Mouse (Mus musculus): ENCODE measurements around the gene Erg. TPM values are rescaled to one million over a fixed set of nuclear protein-coding genes. Genes with fewer than 3 reads are reported as not detected.
A peak's percentile ranks its signal among the peaks of the same experiment; 100 is the strongest.

Erg gene
- polyA plus RNA-seq (2015; fragmentation: Nextera tagmentation; extraction: Ambion mirVana) = 10.3 and 12.2 TPM in 2 replicates

- Histone ChIP-seq H3K9ac (peak within 1 kb of the TSS; percentile 15), H3K9me3 (no peaks in the 10 kb centered on the region), H3K4me1 (peaks cover 18% of the 10 kb centered on the region), H3K4me2 (peak within 1 kb of the TSS; percentile 78), H3K27ac (peak within 1 kb of the TSS; percentile 70), H3K27me3 (peaks cover 33% of the 10 kb centered on the region), H3K4me3 (peak within 1 kb of the TSS; percentile 42), H3K36me3 (no peaks in the 10 kb centered on the region)
- WGBS = 8% methylated on average over 5 of the region's 5 CpGs
- ATAC-seq (ENCODE audit: borderline replicate concordance, extremely low read depth, low FRiP score, low TSS enrichment) = 0 out of 2 replicates have a peak, but pooled peaks have one; percentile 30
These were observed at the start of gene Erg for GRCm38 (mm10) chr16:95586311-95586602. Gene Erg, minus strand, starts transcription at chr16:95586593.

GRCm38 (mm10) chr16:95631816-95632215 is 45.4 kb upstream of the Erg start:
- Histone ChIP-seq H3K36me3 (no peaks in the 10 kb centered on the region), H3K9me3 (no peaks in the 10 kb centered on the region), H3K4me2 (no peak overlapping the region), H3K9ac (no peak overlapping the region), H3K4me1 (no peaks in the 10 kb centered on the region), H3K27me3 (no peaks in the 10 kb centered on the region), H3K4me3 (no peak overlapping the region), H3K27ac (no peak overlapping the region)
- no peak for ATAC-seq (ENCODE audit: borderline replicate concordance, extremely low read depth, low FRiP score, low TSS enrichment)
- 80% methylated on average over 10 of the region's 10 CpGs for WGBS

- ATAC-seq (ENCODE audit: borderline replicate concordance, extremely low read depth, low FRiP score, low TSS enrichment) = no peak
- Histone ChIP-seq H3K4me2 (no peak overlapping the region), H3K27me3 (no peaks in the 10 kb centered on the region), H3K9ac (no peak overlapping the region), H3K27ac (no peak overlapping the region), H3K36me3 (no peaks in the 10 kb centered on the region), H3K4me3 (no peak overlapping the region), H3K9me3 (no peaks in the 10 kb centered on the region), H3K4me1 (peaks cover 12% of the 10 kb centered on the region)
- WGBS = 54% methylated on average over 7 of the region's 7 CpGs
These were observed 37.7 kb upstream of the Erg start for GRCm38 (mm10) chr16:95623876-95624770.

GRCm38 (mm10) chr16:95623056-95623455 is 36.7 kb upstream of the Erg start:
- no peak overlapping the region for H3K9ac ChIP-seq
- H3K4me1 ChIP-seq = peaks cover 15% of the 10 kb centered on the region
- 91% methylated on average over 4 of the region's 4 CpGs for whole genome bisulfite sequencing
- no peaks in the 10 kb centered on the region for H3K36me3 ChIP-seq
- no peaks in the 10 kb centered on the region for H3K9me3 ChIP-seq
- ATAC-seq (ENCODE audit: borderline replicate concordance, extremely low read depth, low FRiP score, low TSS enrichment) = no peak
- H3K27ac ChIP-seq = no peak overlapping the region
- H3K4me2 ChIP-seq = no peak overlapping the region
- H3K4me3 ChIP-seq = no peak overlapping the region
- H3K27me3 ChIP-seq = no peaks in the 10 kb centered on the region

GRCm38 (mm10) chr16:95619859-95620325 is 33.5 kb upstream of the Erg start:
- Histone ChIP-seq H3K4me1 (peaks cover 15% of the 10 kb centered on the region), H3K9ac (no peak overlapping the region), H3K9me3 (no peaks in the 10 kb centered on the region), H3K36me3 (no peaks in the 10 kb centered on the region), H3K4me3 (no peak overlapping the region), H3K27me3 (no peaks in the 10 kb centered on the region), H3K27ac (no peak overlapping the region), H3K4me2 (no peak overlapping the region)
- WGBS = 24% methylated on average over 4 of the region's 4 CpGs
- ATAC-seq (ENCODE audit: borderline replicate concordance, extremely low read depth, low FRiP score, low TSS enrichment) = peak; percentile 80

- H3K9ac ChIP-seq = no peak overlapping the region
- H3K9me3 ChIP-seq = no peaks in the 10 kb centered on the region
- peaks cover 11% of the 10 kb centered on the region for H3K4me1 ChIP-seq
- H3K4me3 ChIP-seq = no peak overlapping the region
- no peak overlapping the region for H3K27ac ChIP-seq
- H3K4me2 ChIP-seq = no peak overlapping the region
- ATAC-seq (ENCODE audit: borderline replicate concordance, extremely low read depth, low FRiP score, low TSS enrichment) = no peak
- no peaks in the 10 kb centered on the region for H3K27me3 ChIP-seq
- no peaks in the 10 kb centered on the region for H3K36me3 ChIP-seq
- WGBS = 47% methylated on average over 15 of the region's 15 CpGs
These were observed 31.8 kb upstream of the Erg start for GRCm38 (mm10) chr16:95618206-95618605.

- 41% methylated on average over 6 of the region's 6 CpGs for WGBS
- Histone ChIP-seq H3K27me3 (no peaks in the 10 kb centered on the region), H3K36me3 (no peaks in the 10 kb centered on the region), H3K27ac (no peak overlapping the region), H3K4me2 (no peak overlapping the region), H3K4me3 (no peak overlapping the region), H3K9me3 (no peaks in the 10 kb centered on the region), H3K4me1 (peaks cover 11% of the 10 kb centered on the region), H3K9ac (no peak overlapping the region)
- ATAC-seq (ENCODE audit: borderline replicate concordance, extremely low read depth, low FRiP score, low TSS enrichment) = no peak
These were observed 31.3 kb upstream of the Erg start for GRCm38 (mm10) chr16:95617720-95618119.

- Histone ChIP-seq H3K4me1 (peaks cover 11% of the 10 kb centered on the region), H3K27ac (no peak overlapping the region), H3K4me3 (no peak overlapping the region), H3K36me3 (no peaks in the 10 kb centered on the region), H3K4me2 (no peak overlapping the region), H3K27me3 (no peaks in the 10 kb centered on the region), H3K9ac (no peak overlapping the region), H3K9me3 (no peaks in the 10 kb centered on the region)
- WGBS = 36% methylated on average over 6 of the region's 6 CpGs
- ATAC-seq (ENCODE audit: borderline replicate concordance, extremely low read depth, low FRiP score, low TSS enrichment) = no peak
These were observed 29.2 kb upstream of the Erg start for GRCm38 (mm10) chr16:95615579-95615978.

- Histone ChIP-seq H3K9me3 (no peaks in the 10 kb centered on the region), H3K4me1 (peaks cover 9% of the 10 kb centered on the region), H3K9ac (no peak overlapping the region), H3K4me3 (no peak overlapping the region), H3K36me3 (no peaks in the 10 kb centered on the region), H3K27me3 (no peaks in the 10 kb centered on the region), H3K4me2 (no peak overlapping the region), H3K27ac (no peak overlapping the region)
- 93% methylated on average over 2 of the region's 2 CpGs for WGBS
- no peak for ATAC-seq (ENCODE audit: borderline replicate concordance, extremely low read depth, low FRiP score, low TSS enrichment)
These were observed 28.1 kb upstream of the Erg start for GRCm38 (mm10) chr16:95614482-95614881.

GRCm38 (mm10) chr16:95611982-95612746 is 25.8 kb upstream of the Erg start:
- Histone ChIP-seq H3K27me3 (no peaks in the 10 kb centered on the region), H3K9me3 (no peaks in the 10 kb centered on the region), H3K9ac (no peak overlapping the region), H3K4me1 (0 out of 2 replicates have a peak, but pooled peaks cover 3% of the 10 kb centered on the region), H3K4me2 (no peak overlapping the region), H3K27ac (no peak overlapping the region), H3K4me3 (no peak overlapping the region), H3K36me3 (no peaks in the 10 kb centered on the region)
- WGBS = 65% methylated on average over 20 of the region's 20 CpGs
- no peak for ATAC-seq (ENCODE audit: borderline replicate concordance, extremely low read depth, low FRiP score, low TSS enrichment)

- no peak for ATAC-seq (ENCODE audit: borderline replicate concordance, extremely low read depth, low FRiP score, low TSS enrichment)
- 63% methylated on average over 7 of the region's 7 CpGs for WGBS
- H3K4me2 ChIP-seq = no peak overlapping the region
These were observed 22.2 kb upstream of the Erg start for GRCm38 (mm10) chr16:95608624-95609023.

GRCm38 (mm10) chr16:95605304-95605703 is 18.9 kb upstream of the Erg start:
- Histone ChIP-seq H3K4me2 (no peak overlapping the region), H3K27ac (no peak overlapping the region), H3K4me1 (peaks cover 8% of the 10 kb centered on the region; the same call in 1 of the 2 replicates), H3K9ac (no peak overlapping the region), H3K9me3 (no peaks in the 10 kb centered on the region), H3K27me3 (no peaks in the 10 kb centered on the region), H3K36me3 (no peaks in the 10 kb centered on the region), H3K4me3 (no peak overlapping the region)
- WGBS = 20% methylated on average over 7 of the region's 7 CpGs
- no peak for ATAC-seq (ENCODE audit: borderline replicate concordance, extremely low read depth, low FRiP score, low TSS enrichment)

More at GRCm38 (mm10) chr16:95608624-95609023, 22.2 kb upstream of the Erg start:
- no peaks in the 10 kb centered on the region for H3K27me3 ChIP-seq
- no peak overlapping the region for H3K9ac ChIP-seq
- no peak overlapping the region for H3K27ac ChIP-seq
- H3K4me1 ChIP-seq = no peaks in the 10 kb centered on the region
- H3K4me3 ChIP-seq = no peak overlapping the region
- H3K9me3 ChIP-seq = no peaks in the 10 kb centered on the region
- H3K36me3 ChIP-seq = no peaks in the 10 kb centered on the region

Data from lung, embryonic 15.5 days (tissue).